Mouse (Mus musculus) MEL (cell line): Measurements from ENCODE around the gene Klk6.

Experiments
- CHD1 ChIP-seq: IDR thresholded peaks from 2 replicates; pipeline ENCODE4 v1.6.1; 2012; ENCODE audit warnings: low read depth, mild to moderate bottlenecking, inconsistent platforms, low read length, improper control_type of control experiment
- CHD2 ChIP-seq: IDR thresholded peaks from 2 replicates; pipeline ENCODE4 v1.6.1; 2011; ENCODE audit warnings: low read length, improper control_type of control experiment
- CTCF ChIP-seq, 3 experiments: IDR thresholded peaks in 2 of 3; conservative IDR thresholded peaks in 1 of 3; 2 replicates each; pipeline ENCODE4 v1.5.1; 2011 to 2012; ENCODE audit warnings: low read length in 3 of 3, low read depth in 2 of 3, mild to moderate bottlenecking in 2 of 3, improper control_type of control experiment in 1 of 3, inconsistent platforms in 1 of 3, mixed read lengths in 1 of 3, moderate library complexity in 1 of 3; ENCODE audit not compliant: control insufficient read depth in 1 of 3, insufficient read depth in 1 of 3, poor library complexity in 1 of 3, severe bottlenecking in 1 of 3
- EP300 ChIP-seq, 2 experiments: IDR thresholded peaks; 2 replicates each; pipeline ENCODE4 v1.6.1; 2011; ENCODE audit warnings: improper control_type of control experiment in 2 of 2, low read length in 2 of 2, low read depth in 1 of 2, mild to moderate bottlenecking in 1 of 2
- KAT2A ChIP-seq: conservative IDR thresholded peaks from 2 replicates; pipeline ENCODE4 v1.6.1; 2012; ENCODE audit warnings: low read depth, low read length, improper control_type of control experiment, inconsistent platforms
- NELFE ChIP-seq: IDR thresholded peaks from 2 replicates; pipeline ENCODE4 v1.6.1; 2011; ENCODE audit warnings: low read depth, low read length, improper control_type of control experiment
- SIN3A ChIP-seq: IDR thresholded peaks from 2 replicates; pipeline ENCODE4 v1.6.1; 2012; ENCODE audit warnings: low read length, improper control_type of control experiment, inconsistent platforms
- TCF12 ChIP-seq: IDR thresholded peaks from 2 replicates; pipeline ENCODE4 v1.6.1; 2014; ENCODE audit warnings: low read depth, mild to moderate bottlenecking, inconsistent platforms, low read length, improper control_type of control experiment, moderate library complexity
- USF1 ChIP-seq: IDR thresholded peaks from 2 replicates; pipeline ENCODE4 v1.6.1; 2014; ENCODE audit warnings: low read depth, mild to moderate bottlenecking, inconsistent platforms, low read length, improper control_type of control experiment, moderate library complexity

DNA sequence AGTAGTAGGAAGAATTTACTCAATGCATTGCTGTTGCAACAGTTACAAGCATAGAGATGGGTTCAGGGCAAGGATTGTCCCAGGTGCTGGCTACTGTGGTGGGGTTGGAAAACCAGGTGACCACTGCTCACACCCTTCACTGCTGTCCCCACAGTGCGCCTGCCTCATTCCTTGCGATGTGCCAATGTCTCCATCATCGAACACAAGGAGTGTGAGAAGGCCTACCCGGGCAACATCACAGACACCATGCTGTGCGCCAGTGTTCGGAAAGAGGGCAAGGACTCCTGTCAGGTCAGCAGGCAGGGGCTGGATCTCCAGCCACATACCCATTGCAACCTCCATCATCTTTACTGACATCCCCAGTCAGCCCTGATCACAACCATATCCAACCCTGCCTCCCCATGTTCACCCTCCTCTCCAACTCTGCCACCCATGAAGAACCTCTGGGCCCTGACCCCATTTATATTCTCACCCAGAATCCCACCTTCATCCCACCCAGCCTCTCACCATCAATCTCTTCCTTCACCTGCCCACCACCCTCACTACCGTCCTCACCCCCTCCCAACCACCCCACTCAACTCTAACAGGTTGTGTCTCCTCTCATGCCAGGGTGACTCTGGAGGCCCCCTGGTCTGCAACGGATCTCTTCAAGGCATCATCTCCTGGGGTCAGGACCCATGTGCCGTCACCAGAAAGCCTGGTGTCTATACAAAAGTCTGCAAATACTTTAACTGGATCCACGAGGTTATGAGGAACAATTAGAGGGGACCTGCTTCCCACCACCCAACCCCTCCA lies 45.9 kb upstream of the Klk6 start:
- TF ChIP-seq CHD2 (no peak), SIN3A (no peak), CHD1 (no peak), USF1 (no peak), NELFE (no peak), EP300 (IDR thresholded peaks at IDR 0.05; ENCODE audit: low read depth in 1 of 2, low read length in 2 of 2) (no peak), CTCF (IDR thresholded peaks at IDR 0.05 in 2 of 3, conservative IDR thresholded peaks at IDR 0.05 in 1 of 3; ENCODE audit: control insufficient read depth in 1 of 3, insufficient read depth in 1 of 3, low read depth in 2 of 3, low read length in 3 of 3, poor library complexity in 1 of 3, severe bottlenecking in 1 of 3) (no peak), TCF12 (no peak), KAT2A (no peak)
